Mouse (Mus musculus): ENCODE data around the gene Tmem201. TPM values are rescaled to one million over a fixed set of nuclear protein-coding genes. Genes with fewer than 3 reads are reported as not detected.

The Tmem201 gene
- polyA plus RNA-seq, 1 experiment from 2014 or later, result 13.8 TPM

DNA sequence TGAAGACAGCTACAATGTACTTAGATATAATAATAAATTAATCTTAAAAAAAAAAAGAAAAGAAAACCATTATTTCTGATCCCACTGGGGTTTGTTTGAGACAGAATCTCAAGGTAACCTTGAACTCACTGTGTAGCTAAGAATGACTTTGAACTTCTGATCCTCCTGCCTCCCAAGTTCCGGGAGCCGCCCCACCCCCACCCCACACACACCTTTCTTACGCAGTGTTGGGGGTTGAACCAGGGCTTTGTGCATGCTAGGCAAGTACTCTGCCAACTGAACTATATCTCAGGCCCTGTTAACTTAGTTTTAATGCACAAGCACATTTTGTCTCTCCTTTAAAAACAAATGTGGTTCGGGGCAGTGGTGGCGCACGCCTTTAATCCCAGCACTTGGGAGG is 66.7 kb downstream of the Tmem201 start:
- H3K4me3 ChIP-seq, result no peak overlapping the region
- no peak overlapping the region for H3K9ac ChIP-seq
- peaks cover 24% of the 10 kb centered on the region for H3K36me3 ChIP-seq
- H3K4me2 ChIP-seq, result no peak overlapping the region
- H3K9me3 ChIP-seq (replicated peaks), result no peaks in the 10 kb centered on the region
- H3K4me1 ChIP-seq, result peaks cover 15% of the 10 kb centered on the region
- no peak overlapping the region for H3K27ac ChIP-seq
- H3K27me3 ChIP-seq (replicated peaks), result peaks cover 23% of the 10 kb centered on the region
- 87% methylated on average over 6 of the region's 6 CpGs for WGBS (ENCODE audit: insufficient replicate concordance)
- no peak for ATAC-seq

GRCm38 (mm10) chr4:149665692-149666090 is 72.2 kb downstream of the Tmem201 start:
- ATAC-seq, result no peak
- H3K4me3 ChIP-seq, result no peak overlapping the region
- H3K4me2 ChIP-seq, result no peak overlapping the region
- H3K9me3 ChIP-seq (replicated peaks), result no peaks in the 10 kb centered on the region
- no peaks in the 10 kb centered on the region for H3K27me3 ChIP-seq (replicated peaks)
- H3K36me3 ChIP-seq, result no peaks in the 10 kb centered on the region
- no peak overlapping the region for H3K27ac ChIP-seq
- no peak overlapping the region for H3K9ac ChIP-seq
- WGBS (ENCODE audit: insufficient replicate concordance), result 52% methylated on average over 6 of the region's 6 CpGs
- peaks cover 33% of the 10 kb centered on the region for H3K4me1 ChIP-seq

Other genes starting within 250 kb of the Tmem201 start
- gene Ctnnbip1, start 219.8 kb downstream of the Tmem201 start, polyA plus RNA-seq (2016; fragmentation: Nextera tagmentation; extraction: Ambion mirVana), result 10.0 and 10.1 TPM in 2 replicates
- 6.2 and 6.9 TPM in 2 replicates for gene Clstn1, start 151.6 kb downstream of the Tmem201 start, polyA plus RNA-seq (2016; fragmentation: Nextera tagmentation; extraction: Ambion mirVana)
- gene Pik3cd, start 35.5 kb downstream of the Tmem201 start, polyA plus RNA-seq (2016; fragmentation: Nextera tagmentation; extraction: Ambion mirVana), result 7.6 and 8.9 TPM in 2 replicates
- gene Slc25a33, start 36.2 kb upstream of the Tmem201 start, polyA plus RNA-seq (2016; fragmentation: Nextera tagmentation; extraction: Ambion mirVana), result 17.1 and 17.3 TPM in 2 replicates
- gene Spsb1, start 217.0 kb upstream of the Tmem201 start, polyA plus RNA-seq (2016; fragmentation: Nextera tagmentation; extraction: Ambion mirVana), result 0.97 and 1.5 TPM in 2 replicates

Measured in liver, embryonic 12.5 days (tissue).